Mouse (Mus musculus) urinary bladder, adult 18-20 months (tissue): ENCODE measurements around the gene Henmt1.
A peak's percentile ranks its signal among the peaks of the same experiment; 100 is the strongest.

Experiments used
- DNase-seq, 2 experiments: peaks; one replicate each; pipeline ENCODE4 v3.0.0; 2022; ENCODE audit warnings: low spot score in 2 of 2, mixed read lengths in 2 of 2

Gene Henmt1

DNA sequence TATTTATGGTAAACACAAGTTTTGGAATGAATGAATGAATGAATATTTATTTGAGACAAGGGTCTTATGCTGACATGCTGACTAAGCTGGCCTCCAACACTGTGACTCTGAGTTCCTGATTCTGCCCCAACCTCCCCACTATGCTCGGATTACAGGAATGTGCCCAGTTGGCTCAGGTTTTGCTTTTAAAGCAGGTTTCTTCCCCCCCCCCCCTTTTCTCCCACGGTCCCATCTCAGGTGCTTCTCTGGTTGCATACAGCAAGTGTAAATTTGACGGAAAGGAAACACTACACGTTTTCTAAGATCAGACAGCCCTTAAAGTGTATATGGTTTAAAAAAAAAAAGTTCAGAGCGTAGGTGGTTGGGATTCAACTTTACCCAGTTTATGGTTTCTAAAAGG is at the start of gene Henmt1:
TSS of gene Henmt1 (plus strand) at position 301 of the 400 bp plus-strand sequence.
- DNase-seq, result no peak

- DNase-seq, result no peak
Measured at GRCm38 (mm10) chr3:108889908-108890307, 49.8 kb upstream of the Henmt1 start, which contains the start of gene Fndc7. Gene Fndc7 (minus strand): TSS chr3:108890008.

DNA sequence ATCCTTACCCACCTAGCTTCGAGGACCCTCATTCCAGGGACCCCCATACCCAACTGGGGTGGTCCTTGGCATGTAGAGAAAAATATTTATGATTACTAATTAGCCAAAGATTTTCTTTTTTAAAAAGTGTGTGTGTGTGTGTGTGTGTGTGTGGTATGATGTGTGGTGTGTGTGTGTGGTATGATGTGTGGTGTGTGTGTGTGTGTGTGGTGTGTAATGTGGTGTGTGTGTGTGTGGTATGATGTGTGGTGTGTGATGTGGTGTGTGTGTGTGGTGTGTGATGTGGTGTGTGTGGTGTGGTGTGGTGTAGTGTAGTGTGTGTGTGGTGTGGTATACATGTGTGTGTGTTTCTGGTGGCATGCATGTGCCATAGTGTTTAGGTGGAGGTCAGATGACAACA is 47.6 kb upstream of the Henmt1 start:
- no peak for DNase-seq

- DNase-seq, result no peak
Measured at GRCm38 (mm10) chr3:108892914-108893313, 46.8 kb upstream of the Henmt1 start.

GRCm38 (mm10) chr3:108898640-108899039 is 41.0 kb upstream of the Henmt1 start:
- no peak for DNase-seq

DNA sequence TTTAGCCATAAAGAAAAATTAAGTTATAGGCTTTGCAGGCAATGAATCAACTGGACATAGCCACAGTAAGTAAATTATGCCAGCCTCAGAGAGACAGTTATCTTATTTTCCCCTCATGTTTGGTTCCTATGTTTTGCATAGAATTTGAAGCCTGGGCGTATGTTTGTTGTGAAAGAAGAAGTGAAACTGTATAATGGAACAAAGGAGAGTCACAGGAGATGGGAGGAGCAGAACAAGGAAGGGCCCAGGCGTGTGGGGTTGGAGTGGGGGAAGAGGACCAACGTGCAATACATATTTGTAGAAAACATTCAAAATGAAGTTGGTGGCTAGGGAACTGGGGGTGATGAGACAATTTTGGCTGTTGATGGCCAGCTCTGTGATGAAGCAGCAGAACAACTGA is 39.5 kb upstream of the Henmt1 start:
- DNase-seq, result no peak

DNA sequence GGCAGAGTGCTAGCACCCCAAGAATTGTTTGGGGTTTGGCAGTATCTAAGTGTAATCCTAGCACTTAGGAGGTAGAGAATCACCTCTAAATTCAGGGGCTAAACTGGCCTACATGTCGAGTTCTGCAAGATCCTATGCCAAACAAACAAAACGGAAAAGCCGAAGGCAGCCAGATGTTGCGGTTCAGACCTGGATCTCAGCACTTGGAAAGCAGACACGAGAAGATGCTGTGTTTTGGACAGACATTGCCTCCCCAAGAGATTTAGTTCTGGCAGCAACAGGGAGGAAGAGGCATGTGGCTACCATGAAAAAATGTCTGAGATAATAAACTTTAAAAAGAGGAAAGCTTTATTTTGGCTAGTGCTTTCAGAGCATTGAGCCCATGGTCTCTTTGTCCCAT is 39.0 kb upstream of the Henmt1 start:
- DNase-seq, result no peak

DNA sequence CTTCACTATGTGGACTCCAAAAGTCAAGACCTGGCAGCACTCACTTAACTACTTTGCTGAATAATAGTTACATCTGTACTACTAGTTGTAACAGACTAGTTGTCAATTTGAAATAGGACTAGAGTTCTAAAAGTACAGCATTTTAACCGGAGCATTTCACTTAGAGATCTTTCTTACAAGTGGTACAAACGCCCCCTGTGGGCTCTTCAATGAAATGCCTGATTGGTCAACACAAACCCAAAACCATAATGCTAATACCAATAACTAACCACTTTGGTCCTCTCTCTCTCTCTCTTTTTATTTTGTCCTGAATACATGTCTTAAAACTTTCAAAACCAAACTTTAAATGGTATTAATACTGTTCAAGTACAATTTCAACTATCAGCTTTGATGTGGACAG is 37.6 kb upstream of the Henmt1 start:
- DNase-seq, result no peak

DNA sequence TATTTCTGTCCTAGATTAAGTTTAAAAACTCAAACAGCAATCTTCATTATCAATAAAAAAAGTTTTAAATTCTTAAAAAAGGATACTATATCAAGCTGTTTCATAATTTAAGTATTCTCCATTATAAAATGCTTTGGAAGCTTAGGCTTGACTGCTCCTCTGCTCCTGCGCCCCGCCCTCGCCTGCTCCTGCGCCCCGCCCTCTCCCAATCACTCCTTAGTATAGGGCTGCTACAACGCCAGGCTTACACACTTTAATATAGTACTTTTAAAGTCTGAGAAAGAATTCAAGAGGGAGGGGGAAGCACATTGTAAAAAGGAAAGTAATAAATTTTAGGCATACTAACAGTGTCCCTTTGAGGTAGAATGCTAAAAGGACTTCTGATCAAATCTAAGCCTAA is 36.7 kb upstream of the Henmt1 start:
- DNase-seq, result no peak

DNA sequence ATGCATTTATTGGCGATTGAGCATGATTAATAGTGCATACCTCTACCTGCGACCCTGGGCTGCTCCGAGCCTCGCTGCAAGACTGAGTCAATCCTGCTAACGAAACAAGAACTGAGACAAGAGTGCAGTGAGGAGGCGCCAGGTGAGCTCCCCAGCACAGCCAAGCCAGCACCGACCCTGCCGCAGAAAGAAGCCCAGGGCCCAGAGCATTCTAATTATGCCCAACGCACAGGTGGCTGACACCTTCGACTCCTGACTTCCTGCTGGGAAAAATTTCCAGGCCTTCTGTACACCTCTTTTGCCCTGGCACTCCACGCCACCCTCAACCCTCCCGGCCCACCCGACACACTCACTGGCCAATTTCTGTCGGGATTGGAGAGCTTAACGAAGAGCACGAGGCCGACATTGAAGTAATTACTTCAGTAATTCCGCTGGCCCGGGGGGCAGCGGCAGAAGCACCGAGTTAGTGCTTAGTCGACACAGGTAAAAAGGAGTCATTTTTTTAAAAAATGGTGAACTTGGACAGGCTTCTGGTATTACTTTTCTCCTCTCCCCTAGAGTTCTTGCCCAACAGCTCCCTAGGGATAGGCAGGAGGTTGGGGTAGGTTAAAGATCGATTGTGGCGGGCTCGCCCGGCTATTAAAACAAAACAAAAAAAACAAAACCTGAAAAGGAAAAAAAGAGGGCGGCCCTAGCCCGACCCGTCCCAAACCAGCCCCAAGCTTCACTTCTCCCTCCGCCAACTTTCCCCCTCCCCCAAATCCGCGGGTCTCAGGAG is 29.2 kb upstream of the Henmt1 start:
- peak; percentile 4 to 17 for DNase-seq

DNA sequence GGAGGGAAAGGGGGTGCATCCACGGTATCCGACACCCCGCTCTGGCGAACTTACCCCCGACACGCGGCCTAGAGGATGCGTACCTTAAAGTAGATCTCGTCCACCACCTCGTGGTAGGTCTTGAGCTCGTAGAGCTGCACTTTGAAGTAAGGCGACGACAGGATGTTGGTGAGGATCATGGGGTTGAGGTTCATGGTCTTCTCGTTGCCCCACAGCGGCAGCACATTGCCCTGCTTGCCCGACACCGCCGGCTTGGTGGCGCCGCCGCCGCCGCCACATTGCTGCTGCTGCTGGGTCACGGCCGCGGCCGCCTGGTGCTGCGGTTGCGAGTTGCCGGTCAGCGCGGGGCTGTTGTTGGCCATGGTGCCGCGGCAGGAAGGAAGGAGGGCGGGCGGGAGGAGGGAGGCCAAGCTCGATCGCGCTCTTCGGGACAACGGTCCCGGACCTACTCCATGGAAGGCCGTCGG is 28.6 kb upstream of the Henmt1 start:
- DNase-seq, result peak; percentile 28 to 49

DNA sequence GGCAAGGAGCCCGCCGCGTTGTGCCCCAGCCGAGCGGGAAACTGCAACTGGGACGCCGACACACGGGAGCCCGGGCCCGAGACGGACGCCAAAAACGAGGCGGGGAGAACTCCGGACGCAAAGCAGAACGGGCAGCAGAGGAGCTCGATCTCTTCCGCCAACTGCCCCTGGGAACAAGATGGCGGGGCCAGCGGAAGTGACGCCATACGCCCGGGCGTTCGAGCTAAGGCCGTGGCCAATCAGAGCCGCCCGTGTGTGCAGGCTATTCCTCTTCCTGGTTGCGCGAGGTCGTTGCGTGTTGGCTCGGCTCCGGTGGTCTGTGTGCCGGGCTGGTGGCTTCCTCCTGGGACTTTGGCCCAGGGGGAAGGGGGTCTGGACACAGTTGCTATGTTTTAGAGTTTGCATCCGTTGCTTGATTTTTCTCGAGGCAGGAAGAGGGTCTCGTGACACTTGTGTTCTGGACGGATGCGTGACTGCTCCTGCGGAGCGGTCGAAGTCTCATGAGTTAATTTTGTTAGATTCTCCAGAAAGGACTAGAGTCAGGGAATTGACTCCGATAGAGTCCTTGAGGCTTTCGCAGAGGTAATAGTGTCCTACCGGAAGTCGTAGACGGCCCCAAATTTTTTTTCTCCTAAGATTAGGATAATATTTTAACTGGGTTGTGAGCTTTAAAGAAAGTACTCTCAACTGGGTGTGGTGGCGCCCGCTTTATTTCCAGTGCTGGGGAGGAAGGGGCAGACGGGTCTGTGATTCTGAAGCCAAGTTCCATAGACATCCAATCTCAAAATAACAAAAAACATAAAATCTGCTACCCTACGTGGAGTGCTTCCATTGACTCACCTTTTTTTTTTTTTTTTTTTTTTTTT is 27.9 kb upstream of the Henmt1 start, which contains the start of gene Prpf38b:
TSS of gene Prpf38b (minus strand) at position 180 of the 866 bp plus-strand sequence.
- DNase-seq, result peak; percentile 85 to 92

- DNase-seq, result no peak
Measured at GRCm38 (mm10) chr3:108915999-108916398, 23.7 kb upstream of the Henmt1 start.

GRCm38 (mm10) chr3:108916857-108917256 is 22.8 kb upstream of the Henmt1 start:
- DNase-seq, result no peak

DNA sequence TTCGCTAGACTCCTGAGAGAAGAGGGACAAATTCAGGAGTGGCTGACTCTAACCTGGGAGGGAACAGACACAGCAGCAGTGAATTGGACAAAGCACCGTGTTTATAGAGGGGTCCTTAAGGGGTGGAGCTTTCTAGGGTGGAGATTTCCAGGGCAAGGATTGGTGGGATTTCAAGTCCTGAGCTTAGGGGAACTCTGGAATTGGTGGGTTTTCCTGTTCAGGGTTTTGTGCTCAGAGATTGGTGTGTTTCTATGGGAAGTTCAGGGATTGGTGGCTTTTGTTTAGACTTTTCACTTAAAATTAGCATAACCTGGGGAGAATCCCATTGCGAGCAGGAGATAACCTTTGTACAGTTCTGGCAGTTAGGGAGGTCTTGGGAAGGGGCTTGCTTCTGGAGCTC is 21.7 kb upstream of the Henmt1 start:
- DNase-seq, result no peak

- DNase-seq, result no peak
Measured at GRCm38 (mm10) chr3:108918852-108919251, 20.8 kb upstream of the Henmt1 start.

GRCm38 (mm10) chr3:108920442-108921070 is 19.1 kb upstream of the Henmt1 start:
- DNase-seq, result no peak

GRCm38 (mm10) chr3:108921822-108922221 is 17.9 kb upstream of the Henmt1 start:
- no peak for DNase-seq

GRCm38 (mm10) chr3:108925677-108926076 is 14.0 kb upstream of the Henmt1 start:
- DNase-seq, result no peak

GRCm38 (mm10) chr3:108926308-108926707 is 13.4 kb upstream of the Henmt1 start:
- DNase-seq, result no peak

GRCm38 (mm10) chr3:108933557-108933956 is 6.1 kb upstream of the Henmt1 start:
- DNase-seq, result no peak

- DNase-seq, result no peak
Measured at GRCm38 (mm10) chr3:108938691-108939090, 982 bp upstream of the Henmt1 start.
